Mouse (Mus musculus) adrenal gland, adult 8-10 months (tissue): Measurements from ENCODE around the gene Afg3l1. TPM values are rescaled to one million over a fixed set of nuclear protein-coding genes. Genes with fewer than 3 reads are reported as not detected.
"Not testable (repeated sequence)": the region's sequence is repeated elsewhere in the genome, so short reads cannot be mapped to it uniquely, and the experiment has no call there.

Experiments used
- DNase-seq: peaks from one replicate; pipeline ENCODE4 v3.0.0; 2022
- total RNA-seq, 4 experiments: library from RNA; stranded (reverse); gene quantifications; 2 replicates each; pipeline ENCODE4 v1.2.4; 2022

Gene Afg3l1
- total RNA-seq, 4 experiments from 2014 or later, result 69.7 to 99.4 (median 85.1) TPM

GRCm38 (mm10) chr8:123516596-123516995 lies 38.9 kb downstream of the Afg3l1 start:
- DNase-seq, result peak; percentile 85

- no peak for DNase-seq
Measured at GRCm38 (mm10) chr8:123518172-123518571, 40.5 kb downstream of the Afg3l1 start.

- DNase-seq, result peak; percentile 89
Measured at GRCm38 (mm10) chr8:123518667-123519066, 41.0 kb downstream of the Afg3l1 start, which contains the start of gene Gas8. Gene Gas8, plus strand, starts transcription at chr8:123518834.

- not testable (repeated sequence) for DNase-seq
Measured at GRCm38 (mm10) chr8:123520048-123520447, 42.3 kb downstream of the Afg3l1 start.

GRCm38 (mm10) chr8:123527720-123528489 lies 50.2 kb downstream of the Afg3l1 start:
- no peak for DNase-seq

- no peak for DNase-seq
Measured at GRCm38 (mm10) chr8:123536242-123536989, 58.7 kb downstream of the Afg3l1 start.

GRCm38 (mm10) chr8:123536990-123537380 lies 59.3 kb downstream of the Afg3l1 start:
- no peak for DNase-seq

- not testable (repeated sequence) for DNase-seq
Measured at GRCm38 (mm10) chr8:123537641-123538040, 59.9 kb downstream of the Afg3l1 start.

Other genes starting within 250 kb of the Afg3l1 start
- 10 to 100 TPM; 12.0 to 20.4 (median 17.1) TPM for gene Spata2l, start 241.7 kb upstream of the Afg3l1 start, total RNA-seq
- gene Zfp276, start 223.7 kb upstream of the Afg3l1 start, total RNA-seq, result 10 to 100 TPM; 18.2 to 37.2 (median 27.8) TPM
- gene Vps9d1, start 223.6 kb upstream of the Afg3l1 start, total RNA-seq, result 10 to 100 TPM; 23.2 to 50.0 (median 37.6) TPM
- 1 to 10 TPM; 4.3 to 7.4 (median 5.5) TPM for gene Fanca, start 159.3 kb upstream of the Afg3l1 start, total RNA-seq
- gene Spire2, start 145.2 kb upstream of the Afg3l1 start, total RNA-seq, result 1 to 10 TPM; 2.3 to 2.8 (median 2.4) TPM
- 100 to 1,000 TPM; 223 to 301 (median 278) TPM for gene Tcf25, start 104.2 kb upstream of the Afg3l1 start, total RNA-seq
- under 1 TPM in 1 of 4 experiments, not detected in 3; 0.13 TPM for gene Mc1r, start 70.8 kb upstream of the Afg3l1 start, total RNA-seq
- gene Tubb3, start 66.5 kb upstream of the Afg3l1 start, total RNA-seq, result 1 to 10 TPM; 2.9 to 9.7 (median 6.6) TPM
- gene Def8, start 54.4 kb upstream of the Afg3l1 start, total RNA-seq, result 10 to 100 TPM; 27.8 to 40.1 (median 34.2) TPM
- 1 to 10 TPM in 1 of 4 experiments, under 1 TPM in 3; 0.21 to 1.2 (median 0.59) TPM for gene Dbndd1, start 37.6 kb downstream of the Afg3l1 start, total RNA-seq
- 10 to 100 TPM; 10.7 to 26.2 (median 15.4) TPM for gene Gas8, start 40.9 kb downstream of the Afg3l1 start, total RNA-seq
- gene Rhou, start 176.0 kb downstream of the Afg3l1 start, total RNA-seq, result 10 to 100 TPM; 32.7 to 40.0 (median 35.4) TPM